Mouse (Mus musculus): ENCODE data around the gene Saysd1.
"Not testable (repeated sequence)": the region's sequence is repeated elsewhere in the genome, so short reads cannot be mapped to it uniquely, and the experiment has no call there.

Gene Saysd1

GRCm38 (mm10) chr14:20032016-20032737, 106.2 kb downstream of the Saysd1 start:
- no peak for DNase-seq

GRCm38 (mm10) chr14:20029606-20030005, 108.7 kb downstream of the Saysd1 start:
- no peak for DNase-seq

GRCm38 (mm10) chr14:20027475-20027874, 110.9 kb downstream of the Saysd1 start:
- not testable (repeated sequence) for DNase-seq

All from cerebellum, adult 8-10 months (tissue).